Mouse (Mus musculus): ENCODE results near the gene Rad9b. TPM values are rescaled to one million over a fixed set of nuclear protein-coding genes. Genes with fewer than 3 reads are reported as not detected.
"Not testable (repeated sequence)": the region's sequence is repeated elsewhere in the genome, so short reads cannot be mapped to it uniquely, and the experiment has no call there.

The Rad9b gene
- total RNA-seq, 2 experiments from 2014 or later = 0.15 TPM; not detected in 1

- ATAC-seq (replicated peaks; ENCODE audit: low FRiP score, poor library complexity, severe bottlenecking) = peak; percentile 91
Measured at GRCm38 (mm10) chr5:122372192-122372769, 18.2 kb upstream of the Rad9b start, which contains the start of gene Fam216a. Gene Fam216a, minus strand, starts transcription at chr5:122372364.

DNA sequence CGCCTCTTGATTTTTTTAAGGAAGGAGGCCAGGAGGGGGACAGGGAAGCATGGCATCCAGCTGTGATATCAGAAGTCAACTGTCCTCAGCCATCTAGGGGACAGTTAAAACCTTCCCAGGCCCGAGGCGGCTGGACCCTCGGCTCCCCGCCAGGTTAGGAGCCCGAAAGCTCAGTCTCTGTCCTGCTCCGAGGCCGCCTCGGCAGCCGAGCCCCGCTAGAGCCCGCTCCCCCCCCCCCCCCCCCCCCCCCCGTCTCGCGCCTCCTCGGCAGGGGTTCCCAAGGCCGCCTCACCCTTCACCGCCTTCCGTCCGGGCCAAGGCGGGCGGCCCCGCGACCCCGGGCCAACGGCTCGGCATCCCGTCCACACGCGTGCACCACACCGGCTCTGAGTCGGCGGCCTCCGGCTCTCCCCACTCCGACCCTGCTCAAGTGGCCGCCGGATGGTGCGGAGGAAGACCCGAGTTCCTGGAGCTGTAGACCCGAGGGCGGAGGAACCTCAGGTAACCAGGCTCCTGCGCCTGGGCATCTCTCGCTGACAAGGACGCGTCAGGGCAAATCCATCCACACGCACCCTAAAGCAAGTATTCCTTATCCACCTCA, 17.7 kb upstream of the Rad9b start, which contains the start of gene Gpn3:
Gene Gpn3 (plus strand): TSS at position 286 of the 601 bp plus-strand sequence.
- peak; percentile 68 for ATAC-seq (replicated peaks; ENCODE audit: low FRiP score, poor library complexity, severe bottlenecking)

DNA sequence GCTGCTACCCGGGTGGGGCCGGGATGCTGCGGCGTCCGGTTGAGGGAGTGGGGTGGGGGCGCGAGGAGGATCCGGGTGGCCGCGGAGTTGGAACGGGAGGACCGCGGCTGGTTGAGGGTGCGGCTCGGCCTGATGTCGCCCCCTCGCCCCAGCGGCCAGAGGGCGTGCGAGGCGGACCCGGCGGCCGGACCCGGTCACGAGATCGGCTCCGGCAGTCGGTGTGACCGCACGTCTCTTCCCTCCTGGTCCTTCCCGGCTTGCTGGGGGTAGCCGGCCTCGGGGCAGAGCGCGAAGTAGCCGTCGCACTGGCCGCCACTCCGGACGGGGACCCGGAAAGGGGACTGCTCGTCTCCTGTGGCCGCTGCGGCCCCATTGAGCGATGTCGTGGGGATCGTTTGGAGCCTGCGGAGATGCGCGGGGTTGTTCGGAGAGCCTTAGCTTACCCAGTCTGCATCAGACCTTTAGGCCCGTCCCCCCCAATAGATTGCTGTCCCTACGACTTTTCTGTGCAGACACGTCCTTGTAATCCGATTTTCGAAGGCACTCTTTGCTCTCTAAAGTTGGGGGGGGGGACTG, 547 bp upstream of the Rad9b start:
- ATAC-seq (replicated peaks; ENCODE audit: low FRiP score, poor library complexity, severe bottlenecking) = peak; percentile 10

- no peak for ATAC-seq (replicated peaks; ENCODE audit: low FRiP score, poor library complexity, severe bottlenecking)
Measured at GRCm38 (mm10) chr5:122345777-122346176, 8.3 kb downstream of the Rad9b start.

DNA sequence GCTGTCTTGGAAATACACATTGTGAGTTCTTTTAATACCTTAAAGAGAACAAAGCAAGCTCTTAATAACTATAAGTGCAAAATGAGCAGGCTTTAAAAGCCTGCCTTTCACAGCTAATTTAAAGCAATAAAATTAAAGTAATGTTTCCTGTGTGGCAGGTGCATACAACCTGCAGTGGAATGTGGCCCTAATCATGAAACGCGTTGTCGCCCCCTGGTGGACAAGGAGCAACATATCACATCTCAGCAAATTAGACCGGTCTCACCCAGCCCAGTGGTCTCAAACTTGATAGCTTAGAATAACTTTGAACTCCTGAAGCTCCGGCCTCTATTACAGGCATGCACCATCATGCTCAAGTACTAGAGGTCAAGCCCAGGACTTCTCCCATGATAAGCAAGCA, 9.8 kb downstream of the Rad9b start:
- ATAC-seq (replicated peaks; ENCODE audit: low FRiP score, poor library complexity, severe bottlenecking) = peak; percentile 88

DNA sequence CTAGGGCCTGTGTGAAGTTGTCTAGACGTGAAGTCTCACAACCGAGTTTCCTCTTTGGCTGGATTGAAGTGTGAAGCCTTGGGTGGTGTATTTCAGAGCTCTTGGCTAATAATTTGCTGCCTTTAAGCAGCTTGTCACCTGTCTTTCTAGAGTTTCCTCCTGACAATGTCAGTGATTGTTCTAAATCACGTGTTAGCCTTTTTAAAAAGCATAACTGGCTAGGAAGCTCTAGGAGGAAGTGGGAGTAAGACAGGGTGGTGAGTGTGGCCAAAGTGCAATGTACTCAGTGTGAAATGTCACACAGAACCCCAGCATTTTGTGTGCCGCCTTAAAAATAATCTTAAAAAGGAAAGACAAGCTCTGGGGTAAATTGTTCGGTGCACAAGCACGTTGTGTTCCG, 10.3 kb downstream of the Rad9b start:
- ATAC-seq (replicated peaks; ENCODE audit: low FRiP score, poor library complexity, severe bottlenecking) = no peak

DNA sequence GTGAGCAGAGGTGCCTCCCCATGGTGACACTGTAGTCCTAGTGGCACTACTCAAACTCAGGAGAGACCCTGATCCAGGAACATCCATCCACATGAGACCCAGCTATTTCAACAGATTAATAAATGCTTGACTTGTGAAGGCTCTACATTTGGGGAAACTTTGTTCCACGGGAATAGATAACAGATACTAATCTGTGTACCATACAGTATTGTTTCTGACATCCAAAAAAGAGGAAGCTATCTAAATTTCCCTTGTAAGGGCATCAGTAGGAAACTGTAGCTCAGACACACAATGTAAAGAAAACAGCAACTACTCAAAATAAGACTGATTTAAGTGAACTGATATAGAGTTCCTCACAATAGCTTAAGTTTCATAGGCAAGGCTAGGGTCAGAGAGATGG, 11.2 kb downstream of the Rad9b start:
- ATAC-seq (replicated peaks; ENCODE audit: low FRiP score, poor library complexity, severe bottlenecking) = no peak

DNA sequence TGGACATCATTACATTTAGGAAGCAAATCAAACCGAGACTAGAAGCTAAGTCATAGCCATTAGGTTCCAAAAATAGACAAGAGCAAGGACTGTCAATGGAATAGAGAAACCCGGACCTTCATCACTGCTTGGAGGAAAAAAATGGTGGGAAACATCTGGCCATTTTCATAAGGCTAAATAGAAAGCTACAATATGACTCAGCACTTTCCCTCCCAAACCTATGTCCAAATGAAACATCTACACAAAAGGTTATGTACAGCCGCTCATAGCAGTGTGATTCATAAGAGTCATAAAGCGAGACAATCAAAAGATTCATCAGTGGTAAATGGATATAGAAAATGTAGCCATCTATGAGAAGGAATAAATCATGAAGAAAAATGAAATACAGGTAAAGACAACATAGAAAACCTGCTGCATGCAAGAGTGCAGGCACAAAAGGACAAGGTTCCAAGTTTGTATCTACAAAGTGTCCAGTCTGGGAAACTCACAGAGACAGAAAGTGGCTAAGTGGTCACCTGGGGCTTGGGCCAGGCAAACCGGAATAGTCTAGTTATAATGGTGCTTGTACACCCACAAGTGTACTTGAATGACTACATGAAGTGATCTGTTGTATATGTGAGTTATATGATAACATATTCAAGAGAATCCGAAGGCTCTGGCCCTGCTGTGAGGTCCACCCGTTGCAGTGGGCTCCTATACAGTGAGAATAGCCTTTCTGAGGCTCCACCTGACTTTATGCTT, 17.3 kb downstream of the Rad9b start:
- no peak for ATAC-seq (replicated peaks; ENCODE audit: low FRiP score, poor library complexity, severe bottlenecking)

GRCm38 (mm10) chr5:122334682-122335081, 19.4 kb downstream of the Rad9b start:
- no peak for ATAC-seq (replicated peaks; ENCODE audit: low FRiP score, poor library complexity, severe bottlenecking)

- no peak for ATAC-seq (replicated peaks; ENCODE audit: low FRiP score, poor library complexity, severe bottlenecking)
Measured at GRCm38 (mm10) chr5:122330269-122330668, 23.8 kb downstream of the Rad9b start.

DNA sequence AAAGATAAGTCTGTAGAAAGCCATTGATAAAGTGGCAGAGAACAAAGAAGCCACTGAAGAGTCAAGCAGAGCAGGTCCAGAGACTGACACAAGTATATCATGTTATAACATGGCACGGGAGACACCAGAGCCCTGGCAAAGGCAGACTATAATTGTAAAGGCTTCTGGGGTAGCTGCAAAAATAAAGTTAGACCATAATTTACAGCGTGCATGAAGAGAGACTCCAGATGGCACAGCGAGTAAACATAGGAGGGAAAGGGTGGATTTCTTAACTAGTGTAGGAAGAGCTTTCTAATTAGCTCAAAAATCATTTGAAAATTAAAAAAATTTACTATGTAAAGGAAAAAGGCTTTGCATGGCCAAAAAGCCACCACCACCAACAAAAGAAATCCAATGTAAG, 26.8 kb downstream of the Rad9b start:
- ATAC-seq (replicated peaks; ENCODE audit: low FRiP score, poor library complexity, severe bottlenecking) = no peak

- no peak for ATAC-seq (replicated peaks; ENCODE audit: low FRiP score, poor library complexity, severe bottlenecking)
Measured at GRCm38 (mm10) chr5:122325477-122325876, 28.6 kb downstream of the Rad9b start.

- ATAC-seq (replicated peaks; ENCODE audit: low FRiP score, poor library complexity, severe bottlenecking) = no peak
Measured at GRCm38 (mm10) chr5:122324608-122325431, 29.2 kb downstream of the Rad9b start.

- no peak for ATAC-seq (replicated peaks; ENCODE audit: low FRiP score, poor library complexity, severe bottlenecking)
Measured at GRCm38 (mm10) chr5:122323523-122323922, 30.5 kb downstream of the Rad9b start.

DNA sequence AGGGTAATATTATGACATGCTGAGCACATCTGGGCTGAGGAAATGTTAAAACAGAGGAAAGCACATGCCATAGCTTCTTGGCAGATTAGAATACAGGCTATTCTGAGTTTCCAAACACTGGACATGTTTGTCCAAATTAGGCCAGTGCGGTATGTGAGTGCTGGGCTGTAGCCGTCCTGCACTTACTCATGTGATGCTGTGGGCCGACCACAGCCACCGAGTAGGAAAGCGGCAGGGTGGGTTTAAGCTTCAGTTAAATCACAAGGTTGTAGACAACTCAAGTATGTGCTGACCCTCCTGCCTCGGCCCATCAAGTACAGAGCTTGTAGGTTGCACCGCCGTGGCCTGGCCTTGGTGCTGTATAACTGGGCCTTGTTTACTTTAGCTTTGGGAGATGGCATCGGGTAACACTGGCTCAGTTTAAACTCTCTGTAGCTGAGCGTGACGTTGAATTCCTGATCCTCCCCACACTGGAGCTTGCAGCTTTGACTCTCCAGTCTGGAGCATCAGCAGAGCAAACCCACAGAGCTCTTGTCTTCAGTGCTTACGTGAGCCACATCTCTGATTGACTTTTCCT, 33.7 kb downstream of the Rad9b start:
- ATAC-seq (replicated peaks; ENCODE audit: low FRiP score, poor library complexity, severe bottlenecking) = no peak

- ATAC-seq (replicated peaks; ENCODE audit: low FRiP score, poor library complexity, severe bottlenecking) = no peak
Measured at GRCm38 (mm10) chr5:122319474-122320204, 34.4 kb downstream of the Rad9b start.

- not testable (repeated sequence) for ATAC-seq (replicated peaks; ENCODE audit: low FRiP score, poor library complexity, severe bottlenecking)
Measured at GRCm38 (mm10) chr5:122318976-122319375, 35.1 kb downstream of the Rad9b start.

DNA sequence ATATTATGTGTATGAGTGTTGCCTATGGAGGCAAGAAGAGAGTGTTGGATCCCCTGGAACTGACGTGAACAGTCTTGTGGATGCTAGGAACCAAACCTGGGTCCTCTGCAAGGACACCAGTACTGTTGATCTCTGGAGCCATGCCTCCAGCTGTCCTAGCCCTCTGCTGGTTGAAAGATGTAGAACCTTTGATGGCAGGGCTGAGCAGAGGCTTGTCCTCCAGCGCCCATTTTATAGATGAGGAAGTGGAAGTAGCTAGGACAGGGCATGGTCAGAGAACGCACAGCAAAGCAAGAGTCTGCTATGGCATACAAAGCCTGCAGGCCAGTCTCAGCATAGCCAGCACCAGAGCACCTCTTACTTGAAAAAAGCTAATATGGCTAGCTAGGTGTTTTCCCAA, 35.9 kb downstream of the Rad9b start:
- no peak for ATAC-seq (replicated peaks; ENCODE audit: low FRiP score, poor library complexity, severe bottlenecking)

Measured in erythroid progenitor cell, adult 5-6 weeks (primary cell).